Mouse (Mus musculus): ENCODE results near the gene Slc25a25.

The Slc25a25 gene

GRCm38 (mm10) chr2:32396695-32397094 is 54.5 kb downstream of the Slc25a25 start:
- no peak for DNase-seq (ENCODE audit: low spot score)

GRCm38 (mm10) chr2:32395946-32396621 is 55.2 kb downstream of the Slc25a25 start:
- peak; percentile 89 for DNase-seq (ENCODE audit: low spot score)

- peak; percentile 96 for DNase-seq (ENCODE audit: low spot score)
Observed at GRCm38 (mm10) chr2:32395484-32395945, 55.7 kb downstream of the Slc25a25 start, which contains the start of gene Ptges2. Gene Ptges2, plus strand, starts transcription at chr2:32395896.

GRCm38 (mm10) chr2:32394973-32395372 is 56.3 kb downstream of the Slc25a25 start:
- peak; percentile 61 for DNase-seq (ENCODE audit: low spot score)

GRCm38 (mm10) chr2:32392063-32392462 is 59.2 kb downstream of the Slc25a25 start:
- DNase-seq (ENCODE audit: low spot score) = peak; percentile 62

GRCm38 (mm10) chr2:32390871-32391270 is 60.4 kb downstream of the Slc25a25 start:
- no peak for DNase-seq (ENCODE audit: low spot score)

- no peak for DNase-seq (ENCODE audit: low spot score)
Observed at GRCm38 (mm10) chr2:32389157-32389556, 62.1 kb downstream of the Slc25a25 start.

- DNase-seq (ENCODE audit: low spot score) = no peak
Observed at GRCm38 (mm10) chr2:32387706-32388490, 63.3 kb downstream of the Slc25a25 start, which contains the start of gene Lcn2. Gene Lcn2, minus strand, starts transcription at chr2:32388252.

- no peak for DNase-seq (ENCODE audit: low spot score)
Observed at GRCm38 (mm10) chr2:32382689-32383088, 68.6 kb downstream of the Slc25a25 start.

GRCm38 (mm10) chr2:32381775-32382223 is 69.4 kb downstream of the Slc25a25 start, which contains the start of gene 1110008P14Rik:
Gene 1110008P14Rik, minus strand, starts transcription at chr2:32381938.
- peak; percentile 98 for DNase-seq (ENCODE audit: low spot score)

- DNase-seq (ENCODE audit: low spot score) = no peak
Observed at GRCm38 (mm10) chr2:32381141-32381774, 70.0 kb downstream of the Slc25a25 start.

GRCm38 (mm10) chr2:32380001-32380500 is 71.2 kb downstream of the Slc25a25 start:
- DNase-seq (ENCODE audit: low spot score) = no peak

GRCm38 (mm10) chr2:32376963-32377362 is 74.3 kb downstream of the Slc25a25 start:
- DNase-seq (ENCODE audit: low spot score) = no peak

GRCm38 (mm10) chr2:32375317-32375940 is 75.8 kb downstream of the Slc25a25 start:
- DNase-seq (ENCODE audit: low spot score) = no peak

- no peak for DNase-seq (ENCODE audit: low spot score)
Observed at GRCm38 (mm10) chr2:32374191-32374590, 77.1 kb downstream of the Slc25a25 start.

GRCm38 (mm10) chr2:32367315-32367714 is 83.9 kb downstream of the Slc25a25 start:
- DNase-seq (ENCODE audit: low spot score) = no peak
